Mouse (Mus musculus) embryonic facial prominence, embryonic 13.5 days (tissue): ENCODE measurements around the gene E130208F15Rik. TPM values are rescaled to one million over a fixed set of nuclear protein-coding genes. Genes with fewer than 3 reads are reported as not detected.

Source experiments
- ATAC-seq: fragments of 200-750 bp; cut with Nextera tagmentation; 2 replicates; pipeline ENCODE4 v1.8.0; 2017; ENCODE audit warnings: low read depth; ENCODE audit not compliant: insufficient number of reproducible peaks, insufficient read depth, low FRiP score, low TSS enrichment
- H3K27ac ChIP-seq: fragments of 300-500 bp; sonication (generic); 2 replicates; pipeline ENCODE4 v1.5.1; 2015; ENCODE audit warnings: moderate library complexity, mild to moderate bottlenecking, inconsistent platforms
- H3K27me3 ChIP-seq: fragments of 300-500 bp; sonication (generic); 2 replicates; pipeline ENCODE4 v1.6.1; 2015; ENCODE audit warnings: mild to moderate bottlenecking, inconsistent platforms
- H3K36me3 ChIP-seq: fragments of 300-500 bp; sonication (generic); 2 replicates; pipeline ENCODE4 v1.6.1; 2015; ENCODE audit warnings: mild to moderate bottlenecking, inconsistent platforms
- H3K4me1 ChIP-seq: fragments of 300-500 bp; sonication (generic); 2 replicates; pipeline ENCODE4 v1.6.1; 2015; ENCODE audit warnings: inconsistent platforms
- H3K4me2 ChIP-seq: fragments of 300-500 bp; sonication (generic); 2 replicates; pipeline ENCODE4 v1.6.1; 2015; ENCODE audit warnings: moderate library complexity, mild to moderate bottlenecking, inconsistent platforms
- H3K4me3 ChIP-seq: fragments of 300-500 bp; sonication (generic); 2 replicates; pipeline ENCODE4 v1.5.1; 2015; ENCODE audit warnings: mild to moderate bottlenecking, inconsistent platforms
- H3K9ac ChIP-seq: fragments of 300-500 bp; sonication (generic); 2 replicates; pipeline ENCODE4 v1.6.1; 2015; ENCODE audit warnings: mild to moderate bottlenecking, inconsistent platforms
- H3K9me3 ChIP-seq: fragments of 300-500 bp; sonication (generic); 2 replicates; pipeline ENCODE4 v1.6.1; 2016; ENCODE audit warnings: inconsistent platforms
- WGBS: fragments of 180-500 bp; shearing (Covaris S2); methylation state at CpG from one replicate; pipeline ENCODE4 v1.1.7; 2015; ENCODE audit warnings: mixed read lengths; 5-methylcytosine and 5-hydroxymethylcytosine counted together
- polyA plus RNA-seq: library from polyadenylated mRNA; unstranded; fragments of >200 nt; fragmentation: Nextera tagmentation; extraction: Ambion mirVana; gene quantifications from 2 replicates; pipeline ENCODE4 v1.2.1, GENCODE M21; 2015

Gene E130208F15Rik
- polyA plus RNA-seq, 1 experiment from 2014 or later: not detected

DNA sequence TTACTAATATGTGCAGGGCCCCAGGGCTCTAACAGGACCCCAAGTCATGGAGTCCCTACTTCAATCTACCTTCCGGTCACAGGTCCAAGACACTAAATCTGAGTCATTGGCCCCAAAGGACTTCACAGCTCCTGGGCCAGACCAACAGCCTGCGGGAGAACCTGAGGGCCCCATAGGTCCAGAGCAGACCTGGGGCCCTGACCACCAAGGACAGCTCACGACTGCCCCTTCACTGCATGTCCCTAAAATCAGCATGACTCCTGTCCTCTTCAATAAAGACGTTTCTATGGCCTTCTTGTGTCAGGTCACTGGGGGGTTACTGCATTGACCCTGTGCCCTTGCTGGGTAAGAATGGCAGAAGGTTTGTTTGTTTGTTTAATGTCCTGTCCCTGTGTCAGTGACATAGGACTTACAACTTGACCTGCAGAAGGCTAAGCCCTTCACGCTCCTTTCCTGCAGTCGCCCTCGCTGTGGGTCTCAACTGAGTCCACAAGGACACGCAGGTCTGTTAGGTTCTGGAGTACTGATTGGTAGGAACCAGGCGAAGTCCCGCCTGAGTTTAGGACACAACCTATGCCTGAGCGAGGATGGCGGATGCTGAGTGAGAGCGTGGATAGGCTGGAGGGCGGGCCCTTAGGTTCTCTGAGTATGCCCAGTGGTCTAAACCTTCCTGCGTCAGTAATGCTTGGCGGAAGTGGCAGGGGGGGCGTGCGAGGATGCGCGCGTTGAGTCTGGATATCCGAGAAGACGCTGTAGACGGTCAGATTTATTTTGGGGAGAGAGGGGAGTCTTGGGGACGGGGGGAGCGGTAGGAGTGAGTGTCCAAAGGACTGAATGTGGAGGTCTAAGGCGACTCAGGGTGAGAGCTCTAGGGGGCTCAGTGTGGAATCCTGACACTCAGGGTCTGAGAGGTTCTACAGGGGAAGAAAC, 13.2 kb upstream of the E130208F15Rik start, which contains the start of gene Alkbh6:
Gene Alkbh6 (plus strand): TSS at position 642 of the 930 bp plus-strand sequence.
- Histone ChIP-seq H3K27ac (peak within 1 kb of the TSS; percentile 78), H3K36me3 (peaks cover 55% of the 10 kb centered on the region), H3K9me3 (no peaks in the 10 kb centered on the region), H3K4me3 (peak within 1 kb of the TSS; percentile 65), H3K4me2 (peak within 1 kb of the TSS; percentile 90), H3K9ac (peak within 1 kb of the TSS; percentile 80), H3K4me1 (peaks cover 21% of the 10 kb centered on the region), H3K27me3 (no peaks in the 10 kb centered on the region)
- 5% methylated on average over 27 of the region's 27 CpGs for WGBS
- ATAC-seq: peak; percentile 99

DNA sequence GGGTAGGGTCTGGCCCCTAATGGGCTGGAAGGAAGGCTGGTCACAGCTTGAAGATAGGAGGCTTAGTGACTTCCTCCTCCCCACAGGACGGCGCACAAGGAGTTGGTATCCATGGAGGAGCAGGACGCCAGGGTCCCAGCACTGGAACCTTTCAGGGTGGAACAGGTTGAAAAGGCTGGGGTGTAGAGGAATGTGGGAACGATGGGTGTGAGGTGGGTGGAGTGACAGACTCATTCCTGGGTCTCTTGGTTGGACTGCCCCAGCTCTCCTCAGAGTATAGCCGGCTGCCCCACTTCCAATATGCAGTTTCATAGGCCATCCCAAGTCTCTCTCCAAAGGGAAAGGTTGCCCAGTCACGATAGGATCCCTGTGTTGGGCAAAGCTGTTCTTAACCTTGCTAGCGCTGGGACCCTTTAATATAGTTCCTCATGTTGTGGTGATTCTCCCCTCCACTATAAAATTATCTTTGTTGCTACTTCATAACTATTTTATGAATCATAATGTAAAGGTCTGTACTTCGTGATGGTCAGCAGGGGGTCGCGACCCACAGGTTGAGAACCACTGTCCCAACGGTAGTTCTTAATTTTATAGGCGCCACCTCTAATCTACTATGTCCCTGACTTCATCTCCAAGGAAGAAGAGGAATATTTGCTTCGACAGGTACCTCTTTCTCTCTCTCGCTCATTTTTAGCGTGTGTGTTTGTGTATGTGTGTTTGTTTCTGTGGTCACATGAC, 12.0 kb upstream of the E130208F15Rik start:
- Histone ChIP-seq H3K36me3 (peaks cover 48% of the 10 kb centered on the region), H3K4me2 (peak overlapping the region; percentile 90), H3K27ac (no peak overlapping the region), H3K4me3 (peak overlapping the region; percentile 65), H3K9me3 (no peaks in the 10 kb centered on the region), H3K27me3 (no peaks in the 10 kb centered on the region), H3K4me1 (peaks cover 29% of the 10 kb centered on the region), H3K9ac (peak overlapping the region; percentile 80)
- 64% methylated on average over 15 of the region's 15 CpGs for WGBS
- ATAC-seq: no peak

DNA sequence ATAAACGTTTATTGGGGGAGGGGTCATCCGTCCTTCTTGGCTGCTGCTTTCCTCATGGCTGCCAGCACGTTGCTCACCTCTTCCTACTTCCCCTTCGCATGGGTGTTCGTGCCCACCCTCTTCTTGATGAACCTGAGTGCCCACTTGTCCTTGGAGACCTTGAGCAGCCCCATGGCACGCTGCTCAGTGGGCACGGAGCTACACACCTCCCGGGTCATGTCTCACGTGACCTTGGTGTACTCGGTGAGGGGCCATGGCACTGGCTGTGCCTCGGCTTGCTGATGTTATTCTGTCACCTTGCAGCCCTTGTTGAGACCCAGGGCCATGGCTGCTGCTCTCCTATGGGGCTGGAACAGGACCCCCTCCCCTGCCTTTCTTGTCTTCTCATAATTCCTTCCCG, 11.4 kb upstream of the E130208F15Rik start:
- no peak overlapping the region for H3K9ac ChIP-seq
- peak overlapping the region; percentile 90; the same call in 1 of the 2 replicates for H3K4me2 ChIP-seq
- H3K36me3 ChIP-seq: peaks cover 45% of the 10 kb centered on the region
- no peaks in the 10 kb centered on the region for H3K9me3 ChIP-seq
- H3K4me1 ChIP-seq: peaks cover 34% of the 10 kb centered on the region
- 87% methylated on average over 12 of the region's 12 CpGs for WGBS
- H3K27ac ChIP-seq: no peak overlapping the region
- no peak overlapping the region for H3K4me3 ChIP-seq
- no peak for ATAC-seq
- H3K27me3 ChIP-seq: no peaks in the 10 kb centered on the region

DNA sequence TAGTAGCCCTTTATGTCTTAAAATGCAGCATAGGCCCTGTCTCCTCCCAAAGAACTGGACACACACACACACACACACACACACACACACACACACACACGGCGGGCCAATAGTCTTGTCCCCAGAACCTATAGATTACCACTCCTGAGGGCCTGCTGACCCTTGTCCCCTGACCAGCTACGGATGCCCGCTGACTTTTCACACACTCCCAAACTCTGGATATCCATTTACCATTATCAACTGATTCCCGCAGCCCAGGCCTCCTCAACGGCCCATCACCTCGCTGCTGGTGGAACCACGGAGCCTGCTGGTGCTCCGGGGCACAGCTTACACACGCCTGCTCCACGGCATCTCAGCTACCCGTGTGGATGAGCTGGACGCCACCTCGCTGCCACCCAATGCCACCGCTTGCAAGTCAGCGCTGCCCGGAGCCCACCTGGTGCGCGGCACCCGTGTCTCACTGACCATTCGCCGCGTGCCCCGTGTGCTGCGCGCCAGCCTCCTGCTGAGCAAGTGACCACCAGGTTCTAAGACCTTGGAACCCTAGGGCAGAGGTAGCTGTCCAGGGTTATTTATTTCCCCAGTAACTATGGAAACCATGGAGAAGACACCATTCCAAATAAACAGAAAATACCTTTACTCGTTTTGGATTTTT, 7.7 kb upstream of the E130208F15Rik start:
- Histone ChIP-seq H3K4me3 (no peak overlapping the region), H3K9ac (no peak overlapping the region; the same call in 1 of the 2 replicates), H3K4me1 (peaks cover 37% of the 10 kb centered on the region), H3K4me2 (peak overlapping the region; percentile 63; the same call in 1 of the 2 replicates), H3K27me3 (no peaks in the 10 kb centered on the region), H3K27ac (no peak overlapping the region), H3K36me3 (peaks cover 39% of the 10 kb centered on the region), H3K9me3 (no peaks in the 10 kb centered on the region)
- WGBS: 53% methylated on average over 27 of the region's 27 CpGs
- ATAC-seq: no peak

DNA sequence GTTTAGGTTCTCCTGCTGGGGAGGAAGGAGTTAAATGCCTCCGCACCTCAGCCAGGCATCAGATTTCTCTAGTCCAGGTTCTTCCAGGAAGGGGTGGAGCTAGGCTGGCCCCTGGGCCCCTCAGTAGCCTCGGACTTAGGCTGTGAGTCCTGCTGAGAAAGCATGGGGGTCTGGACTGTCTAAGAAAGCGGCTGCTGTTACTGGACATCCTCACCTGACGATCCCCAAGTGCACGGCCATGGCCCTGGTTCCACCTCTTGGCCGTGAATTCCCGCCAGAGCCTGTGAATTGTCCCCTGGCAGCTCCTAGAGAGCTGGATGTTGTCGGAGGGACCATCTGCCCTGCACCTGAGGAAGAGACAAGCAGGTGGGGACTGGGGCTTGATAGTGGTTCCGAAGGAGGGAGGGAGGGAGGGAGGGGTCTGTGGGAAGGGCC, 6.8 kb upstream of the E130208F15Rik start, which contains the start of gene Syne4:
Gene Syne4 (plus strand): TSS at position 87 of the 435 bp plus-strand sequence.
- Histone ChIP-seq H3K9me3 (no peaks in the 10 kb centered on the region), H3K9ac (peak within 1 kb of the TSS; percentile 76), H3K27ac (peak within 1 kb of the TSS; percentile 64), H3K27me3 (no peaks in the 10 kb centered on the region), H3K4me1 (peaks cover 30% of the 10 kb centered on the region), H3K4me2 (peak within 1 kb of the TSS; percentile 63), H3K36me3 (peaks cover 39% of the 10 kb centered on the region), H3K4me3 (peak within 1 kb of the TSS; percentile 55)
- ATAC-seq: peak; percentile 40; the same call in 1 of the 2 replicates
- WGBS: 1% methylated on average over 9 of the region's 9 CpGs

DNA sequence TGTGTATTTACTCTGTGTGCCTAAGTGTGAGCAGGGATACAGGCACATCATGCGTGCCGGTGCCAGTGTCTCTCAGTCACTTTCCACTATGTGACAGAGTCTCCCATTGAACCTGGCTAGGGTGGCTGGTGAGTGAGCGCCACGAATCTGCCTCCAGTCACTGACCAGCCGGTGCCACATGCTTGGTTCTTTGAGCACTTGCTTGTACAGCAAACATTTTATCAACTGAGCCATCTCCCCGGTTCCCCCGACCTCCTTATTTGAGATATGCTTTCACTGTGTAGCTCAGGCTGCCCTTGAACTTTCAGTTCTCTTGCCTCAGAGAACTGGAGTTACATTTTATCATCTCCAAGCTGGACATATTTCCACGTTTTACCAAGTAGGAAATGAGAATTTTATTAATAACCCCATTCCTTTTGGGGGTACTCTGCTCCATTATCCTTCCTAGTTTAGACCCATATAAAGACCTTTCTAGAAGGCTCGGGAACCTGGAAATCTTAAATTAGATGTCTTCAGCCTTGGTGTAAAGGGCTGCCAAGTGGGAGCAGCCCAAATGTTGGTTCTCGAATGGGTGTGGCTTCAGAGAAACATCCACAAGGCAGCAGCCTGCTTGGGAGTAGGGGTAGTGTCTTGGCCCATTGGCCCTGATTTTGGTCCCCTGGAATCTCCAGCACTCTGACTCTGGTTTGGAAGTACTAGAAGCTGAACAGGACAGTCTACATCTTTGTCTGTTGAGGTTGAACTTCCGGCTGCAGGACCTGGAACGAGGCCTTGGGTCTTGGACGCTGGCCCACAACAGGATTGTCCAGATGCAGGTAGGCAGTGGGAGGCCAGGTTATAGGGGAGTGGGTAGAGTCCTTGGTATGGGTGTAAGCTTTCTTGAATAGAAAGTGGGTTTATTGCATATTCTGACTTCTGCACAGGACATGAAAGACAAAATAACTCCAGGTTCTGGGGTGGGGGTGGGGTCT, 5.7 kb upstream of the E130208F15Rik start:
- ATAC-seq: no peak
- no peak overlapping the region for H3K27ac ChIP-seq
- H3K36me3 ChIP-seq: peaks cover 37% of the 10 kb centered on the region
- WGBS: 72% methylated on average over 13 of the region's 13 CpGs
- H3K27me3 ChIP-seq: no peaks in the 10 kb centered on the region
- no peaks in the 10 kb centered on the region for H3K9me3 ChIP-seq
- peak overlapping the region; percentile 76 for H3K9ac ChIP-seq
- H3K4me3 ChIP-seq: peak overlapping the region; percentile 55
- peaks cover 25% of the 10 kb centered on the region for H3K4me1 ChIP-seq
- peak overlapping the region; percentile 63 for H3K4me2 ChIP-seq

DNA sequence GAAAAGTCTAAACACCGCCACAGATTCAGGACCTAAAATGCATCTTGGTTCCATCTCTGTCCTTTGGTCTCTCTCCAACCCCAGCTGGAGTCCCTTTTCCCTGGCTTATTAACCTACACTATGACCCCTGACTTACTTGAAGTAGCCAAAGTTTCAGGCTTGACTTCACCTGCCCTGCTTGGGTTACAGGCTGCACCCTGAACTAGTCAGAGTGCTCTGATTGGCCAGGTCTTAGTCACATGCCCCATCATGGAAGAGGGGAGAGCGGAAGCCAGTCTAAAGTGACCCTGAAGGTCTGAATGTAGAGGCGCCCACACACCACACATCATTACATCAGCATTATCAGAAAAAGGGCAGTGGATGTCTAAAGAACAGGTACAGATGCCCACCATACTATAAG, 3.4 kb upstream of the E130208F15Rik start:
- H3K27ac ChIP-seq: no peak overlapping the region
- H3K27me3 ChIP-seq: no peaks in the 10 kb centered on the region
- H3K4me1 ChIP-seq: peaks cover 37% of the 10 kb centered on the region
- WGBS: 86% methylated on average over 3 of the region's 3 CpGs
- no peak overlapping the region for H3K9ac ChIP-seq
- no peak overlapping the region for H3K4me2 ChIP-seq
- H3K36me3 ChIP-seq: peaks cover 16% of the 10 kb centered on the region; the same call in 1 of the 2 replicates
- no peaks in the 10 kb centered on the region for H3K9me3 ChIP-seq
- ATAC-seq: no peak
- H3K4me3 ChIP-seq: no peak overlapping the region

DNA sequence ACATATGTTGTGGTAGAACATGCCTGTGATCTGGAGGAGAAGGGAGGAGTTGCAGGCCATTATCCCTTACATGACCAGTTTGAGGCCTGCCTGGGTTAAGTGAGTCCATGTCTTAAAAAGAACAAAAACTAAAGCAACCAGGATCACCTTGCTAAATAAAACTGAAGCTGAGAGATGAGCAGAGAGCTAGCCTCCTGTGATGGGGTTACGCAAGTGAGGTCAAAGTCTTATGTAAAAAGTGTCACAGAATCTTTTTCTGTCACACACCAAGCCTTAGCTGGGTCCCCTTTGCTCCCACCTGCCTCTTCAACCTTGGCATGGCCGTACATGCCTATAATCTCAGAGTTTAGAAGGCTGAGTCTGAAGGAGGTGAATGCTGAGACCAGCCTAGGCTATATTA, 594 bp upstream of the E130208F15Rik start:
- H3K4me2 ChIP-seq: peak overlapping the region; percentile 79
- no peaks in the 10 kb centered on the region for H3K27me3 ChIP-seq
- ATAC-seq: no peak
- H3K9me3 ChIP-seq: no peaks in the 10 kb centered on the region
- 76% methylated on average over 2 of the region's 2 CpGs for WGBS
- no peak overlapping the region for H3K27ac ChIP-seq
- peak overlapping the region; percentile 83 for H3K4me3 ChIP-seq
- peak overlapping the region; percentile 92; the same call in 1 of the 2 replicates for H3K9ac ChIP-seq
- peaks cover 16% of the 10 kb centered on the region; the same call in 1 of the 2 replicates for H3K36me3 ChIP-seq
- peaks cover 17% of the 10 kb centered on the region for H3K4me1 ChIP-seq

DNA sequence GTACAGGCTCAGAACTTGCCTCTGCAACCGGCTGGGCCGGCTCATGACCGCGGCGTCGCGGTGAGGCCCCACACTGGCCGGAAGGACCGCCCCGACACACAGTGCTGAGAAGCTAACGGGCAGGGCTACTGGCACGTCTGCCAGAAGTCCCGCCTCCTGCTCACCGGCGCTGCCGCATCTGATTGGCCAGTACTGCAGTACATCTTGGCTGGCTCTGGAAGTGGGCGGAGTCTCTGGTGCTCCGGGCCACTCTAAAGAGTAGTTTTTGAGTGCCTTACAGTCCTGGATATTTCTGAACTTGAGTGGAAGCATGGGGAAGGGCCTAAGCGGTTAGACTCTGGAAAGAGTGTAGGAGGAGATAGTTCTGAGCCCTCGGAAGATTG, 736 bp downstream of the E130208F15Rik start:
- peak; percentile 98 for ATAC-seq

DNA sequence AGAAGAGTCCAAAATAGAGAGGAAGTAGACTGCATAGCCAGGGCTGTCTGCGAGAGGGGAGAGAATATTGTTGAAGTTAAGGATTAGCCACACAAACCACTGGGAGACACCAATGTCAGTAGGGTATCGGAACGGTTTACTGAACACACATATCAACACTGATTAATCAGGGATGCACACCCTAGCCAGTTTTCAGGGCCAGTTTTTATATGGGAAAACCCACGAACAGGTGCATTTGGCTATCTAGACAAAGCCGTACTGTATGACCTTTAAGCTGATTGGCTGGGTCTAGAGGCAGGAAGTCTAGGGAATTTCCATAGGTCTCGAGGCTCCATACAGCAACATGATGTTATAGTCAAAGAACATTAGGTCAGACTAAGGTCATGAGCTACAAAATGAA, 1.3 kb downstream of the E130208F15Rik start:
- H3K4me3 ChIP-seq: peak overlapping the region; percentile 83
- peaks cover 5% of the 10 kb centered on the region; the same call in 1 of the 2 replicates for H3K36me3 ChIP-seq
- peaks cover 15% of the 10 kb centered on the region for H3K4me1 ChIP-seq
- H3K4me2 ChIP-seq: peak overlapping the region; percentile 79
- ATAC-seq: no peak
- no peaks in the 10 kb centered on the region for H3K9me3 ChIP-seq
- WGBS: 34% methylated on average over 6 of the region's 6 CpGs
- H3K9ac ChIP-seq: peak overlapping the region; percentile 92
- H3K27me3 ChIP-seq: no peaks in the 10 kb centered on the region
- peak overlapping the region; percentile 91 for H3K27ac ChIP-seq

More for the DNA sequence above, 736 bp downstream of the E130208F15Rik start:
- Histone ChIP-seq H3K4me2 (peak overlapping the region; percentile 79), H3K9ac (peak overlapping the region; percentile 92), H3K4me3 (peak overlapping the region; percentile 83), H3K36me3 (peaks cover 8% of the 10 kb centered on the region; the same call in 1 of the 2 replicates), H3K27me3 (no peaks in the 10 kb centered on the region), H3K27ac (peak overlapping the region; percentile 91), H3K4me1 (peaks cover 15% of the 10 kb centered on the region), H3K9me3 (no peaks in the 10 kb centered on the region)
- 0% methylated on average over 20 of the region's 20 CpGs for WGBS
